Mouse (Mus musculus): Measurements from ENCODE around the gene Dlgap1.

DNA sequence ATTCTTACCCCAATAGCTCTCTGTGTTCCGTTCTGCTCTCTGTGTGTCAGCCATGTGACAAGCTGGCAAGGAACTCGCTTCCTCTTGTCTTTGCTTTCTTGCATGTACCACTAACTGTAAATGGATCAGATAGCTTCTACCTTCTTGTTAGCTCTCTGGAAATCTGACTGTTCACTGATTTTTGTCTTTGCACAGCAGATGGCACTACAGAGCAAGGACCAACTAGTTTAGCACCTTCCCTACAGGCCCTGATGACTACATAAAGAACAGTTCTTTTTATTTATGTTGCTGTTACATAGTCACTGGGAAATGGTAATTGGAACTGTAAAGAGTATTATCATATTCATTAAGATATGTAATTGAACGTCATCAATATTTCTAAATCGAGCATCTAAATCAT, 408.1 kb downstream of the Dlgap1 start:
- TF ChIP-seq CTCF (IDR thresholded peaks at IDR 0.05; ENCODE audit: extremely low read depth, insufficient read depth, low read length) (peak; percentile 41; the same call in 1 of the 2 replicates), POLR2A (IDR thresholded peaks at IDR 0.05; ENCODE audit: extremely low read depth, insufficient read depth, low read length) (no peak)
